Mouse (Mus musculus) spleen, postnatal 4 days (tissue): ENCODE data around the gene Foxd3.
"Not testable (repeated sequence)": the region's sequence is repeated elsewhere in the genome, so short reads cannot be mapped to it uniquely, and the experiment has no call there.

ENCODE experiments used
- DNase-seq, 2 experiments: peaks; one replicate each; pipeline ENCODE4 v3.0.0; 2022; ENCODE audit warnings: low spot score in 2 of 2

Foxd3 gene

DNA sequence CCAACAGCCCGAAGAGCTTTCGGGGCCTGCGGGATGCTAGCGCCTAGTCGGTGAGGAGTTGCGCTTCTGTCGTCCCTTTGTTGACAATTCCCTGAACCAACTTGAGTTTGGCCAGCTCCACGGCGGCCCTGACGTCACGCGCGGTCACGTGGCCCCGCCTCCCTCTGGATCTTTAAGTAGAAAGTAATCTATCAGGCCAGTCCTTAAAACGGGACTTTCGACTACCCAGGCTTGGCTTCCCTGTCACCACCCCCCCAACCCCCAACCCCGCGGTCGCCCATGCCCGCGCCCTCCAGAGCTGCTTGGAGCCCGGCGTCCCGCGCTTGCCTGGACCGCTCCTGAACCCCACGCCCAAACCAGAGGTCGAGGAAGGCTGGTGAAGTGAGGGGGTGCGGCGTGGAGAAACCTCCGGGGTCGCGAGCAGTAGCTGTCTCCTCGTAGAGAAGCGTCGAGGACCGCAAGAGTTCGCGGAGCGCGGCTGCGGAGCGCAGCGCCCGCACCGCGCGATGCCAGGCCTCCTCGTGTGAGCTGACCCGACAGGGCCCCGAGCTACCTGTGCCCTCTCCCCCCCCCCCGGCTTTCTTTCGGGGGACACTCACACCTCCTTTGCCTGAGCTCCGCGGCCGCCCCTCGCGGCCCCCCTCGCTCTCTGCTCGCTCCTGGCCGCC is at the start of gene Foxd3:
Foxd3 (plus strand) TSS at position 363 of the 668 bp plus-strand sequence.
- no peak for DNase-seq

DNA sequence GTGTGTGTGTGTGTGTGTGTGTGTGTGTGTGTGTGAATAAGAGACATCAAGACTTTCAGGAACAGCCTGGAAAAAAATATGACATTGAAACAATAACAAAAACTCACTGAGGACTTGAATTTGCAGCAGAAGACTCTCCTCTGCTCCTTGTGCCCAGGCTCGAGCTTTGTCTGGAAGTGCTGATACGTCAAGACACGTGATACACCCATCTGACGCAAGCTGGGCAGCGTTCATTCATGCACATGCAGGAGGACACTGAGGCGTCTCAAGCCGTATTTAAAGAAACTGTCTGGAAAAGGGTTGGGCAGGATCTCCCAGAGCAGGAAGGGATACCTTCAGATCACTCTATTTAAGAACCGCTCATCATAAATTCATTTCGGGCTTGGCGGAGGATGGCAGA is 43.9 kb upstream of the Foxd3 start:
- DNase-seq, result no peak

DNA sequence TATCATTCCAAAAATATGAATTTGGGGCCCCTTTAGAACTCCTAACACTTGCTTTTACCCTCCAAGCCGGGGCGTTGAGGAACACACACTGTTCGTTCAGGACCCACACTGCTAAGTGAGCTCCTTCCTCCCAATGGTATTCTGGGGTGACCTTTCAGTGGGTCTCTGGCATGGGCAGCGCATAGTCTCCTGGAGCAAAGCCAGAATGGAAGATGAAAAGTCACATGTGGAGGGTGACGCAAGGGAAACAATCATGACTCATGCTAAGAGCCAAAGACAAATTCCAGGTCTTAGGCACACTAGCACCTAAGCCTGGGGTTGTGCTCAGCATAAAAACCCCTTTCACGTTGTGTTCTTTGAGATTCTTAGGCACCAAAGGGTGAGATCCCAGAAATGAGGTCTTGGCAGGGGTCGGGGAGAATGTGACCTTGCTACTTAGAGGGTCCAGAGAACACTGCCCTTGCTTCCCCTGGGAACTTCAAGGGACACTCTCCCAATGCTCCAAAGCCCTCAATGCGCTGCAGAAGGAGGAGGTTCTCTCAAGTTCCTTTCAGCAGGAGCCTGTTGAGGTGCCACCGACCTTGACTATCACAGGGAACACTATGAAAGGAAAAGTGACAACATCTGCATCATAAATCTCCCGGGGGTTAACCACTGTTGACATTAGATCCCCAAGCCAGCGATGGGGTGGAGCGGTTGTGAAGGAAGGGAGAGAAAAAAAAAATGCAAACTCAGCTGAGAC is 43.3 kb upstream of the Foxd3 start:
- DNase-seq, result no peak

DNA sequence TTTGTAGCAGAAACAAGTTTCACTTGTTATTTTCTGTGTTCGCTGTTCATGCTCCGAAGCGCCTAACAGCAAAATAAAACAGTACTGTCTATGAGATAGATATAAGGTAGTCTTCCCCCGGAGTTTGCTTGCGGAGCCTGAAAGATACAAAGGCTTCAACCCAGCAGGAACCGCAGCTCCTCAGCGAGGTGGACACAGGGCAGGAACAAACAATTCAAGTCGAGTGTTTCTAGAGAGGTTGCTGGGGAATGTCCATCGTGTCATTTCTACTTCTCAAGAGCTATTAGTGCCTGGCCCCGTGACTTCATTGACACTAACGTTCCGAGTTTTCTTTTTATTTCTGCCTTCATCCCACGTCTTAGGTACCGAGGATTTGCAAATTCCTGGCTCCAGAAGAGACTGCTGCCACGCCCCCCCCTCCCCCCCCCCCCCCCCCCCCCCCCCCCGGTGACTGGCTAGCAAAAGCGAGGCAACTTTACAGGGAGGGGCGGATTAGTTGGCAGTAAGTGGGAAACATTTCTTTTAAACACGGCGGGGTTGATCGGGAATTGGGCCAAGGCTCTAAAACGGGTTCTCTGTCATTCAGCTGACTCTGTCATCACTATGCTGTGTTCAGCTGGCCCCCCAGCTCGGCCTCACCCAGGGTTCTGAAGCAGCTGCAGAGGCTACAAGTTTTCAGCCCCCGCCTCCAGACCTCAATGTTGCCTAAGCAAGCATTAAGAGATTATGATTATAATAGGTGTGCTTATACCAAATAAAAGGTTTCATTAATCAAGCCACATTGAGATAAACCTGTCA is 29.9 kb upstream of the Foxd3 start:
- no peak for DNase-seq

DNA sequence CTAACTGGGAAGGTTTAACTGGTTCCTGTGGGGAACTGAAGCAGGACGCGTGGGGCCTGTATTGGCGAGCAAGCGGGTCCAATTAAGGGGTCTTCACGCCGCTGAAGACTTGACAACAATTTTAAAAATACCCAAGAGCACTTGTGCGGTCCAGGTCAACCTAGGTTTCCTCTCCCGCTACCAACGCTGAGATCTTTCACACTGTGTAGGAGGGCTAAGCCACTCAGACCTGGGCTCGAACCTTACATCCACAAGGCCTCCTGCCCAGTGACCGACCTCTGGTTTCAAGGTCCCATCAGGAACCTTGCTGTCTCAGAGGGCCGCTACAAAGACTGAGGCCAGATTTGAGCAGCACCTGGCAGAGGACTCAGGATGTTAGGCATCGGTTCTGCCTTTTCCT is 29.0 kb upstream of the Foxd3 start:
- no peak for DNase-seq

DNA sequence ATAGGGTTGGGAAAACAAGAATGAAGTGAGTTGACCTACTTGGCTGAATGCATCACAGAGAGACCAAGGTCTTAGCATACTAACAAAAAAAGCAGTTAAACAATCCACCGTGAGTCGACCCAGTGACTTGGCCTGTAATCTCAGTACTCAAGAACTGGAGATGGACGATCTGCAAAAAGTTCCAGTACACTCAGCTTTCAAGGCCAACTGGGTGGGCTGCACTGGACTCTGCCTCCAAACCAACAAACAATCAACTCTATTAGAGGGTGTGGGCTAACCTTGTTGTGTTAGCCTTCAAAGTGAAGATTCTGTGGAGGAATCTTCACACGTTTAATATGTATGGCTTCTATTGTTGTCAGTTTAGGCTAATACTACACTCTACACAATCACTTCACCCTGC is 20.1 kb upstream of the Foxd3 start:
- DNase-seq, result no peak

DNA sequence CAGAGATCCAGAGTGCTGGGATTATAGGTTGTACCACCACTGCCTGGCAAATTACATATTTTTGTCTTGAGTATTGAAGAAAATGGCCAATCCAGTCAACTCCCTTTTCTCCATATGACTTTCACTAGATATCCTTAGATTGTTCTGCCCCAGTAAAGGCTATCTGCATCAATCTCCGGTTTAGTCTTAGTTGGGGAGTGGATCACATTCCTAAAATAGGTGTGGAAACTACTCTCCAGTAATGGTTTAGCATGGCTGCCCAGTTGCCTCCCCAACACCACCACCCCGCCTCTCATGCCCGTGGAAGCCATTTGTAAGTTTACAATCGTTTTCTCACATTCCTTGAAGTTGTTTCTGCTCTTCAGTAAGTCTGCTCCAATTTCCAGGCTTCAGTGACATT is 19.4 kb upstream of the Foxd3 start:
- no peak for DNase-seq

DNA sequence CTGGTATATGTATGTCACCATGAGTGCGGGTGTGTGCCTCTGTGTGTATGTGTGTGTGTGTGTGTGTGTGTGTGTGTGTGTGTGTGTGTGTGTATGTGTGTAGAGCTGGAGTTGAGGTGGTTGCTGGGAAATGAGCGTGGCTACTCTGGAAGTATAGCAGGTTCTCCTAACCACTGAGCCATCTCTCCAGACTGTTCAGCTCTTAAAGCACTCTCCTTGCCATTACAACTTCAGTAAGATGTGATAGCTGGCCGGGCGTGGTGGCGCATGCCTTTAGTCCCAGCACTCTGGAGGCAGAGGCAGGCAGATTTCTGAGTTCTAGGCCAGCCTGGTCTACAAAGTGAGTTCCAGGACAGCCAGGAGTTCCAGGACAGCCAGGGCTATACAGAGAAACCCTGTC is 15.5 kb upstream of the Foxd3 start:
- DNase-seq, result not testable (repeated sequence)

DNA sequence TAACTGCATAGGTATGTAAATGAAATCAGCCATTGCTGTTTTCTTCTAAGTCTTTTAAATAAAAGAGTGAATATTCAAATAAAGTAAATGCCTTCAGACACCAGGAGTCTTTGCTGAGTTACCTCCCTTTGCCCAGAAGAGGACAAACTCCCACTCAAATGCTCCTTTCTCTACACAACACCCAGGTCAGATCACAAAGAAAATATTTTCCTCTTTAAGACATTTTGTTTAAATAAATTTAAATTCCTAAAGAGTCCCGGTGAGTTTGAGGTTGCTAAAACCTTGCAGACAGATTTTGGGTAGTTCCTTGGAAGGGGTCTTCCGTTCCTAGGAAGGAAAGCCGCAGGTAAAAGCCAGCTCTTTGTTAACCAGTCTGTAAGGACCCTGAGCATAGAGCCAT is 14.2 kb upstream of the Foxd3 start:
- DNase-seq, result no peak

DNA sequence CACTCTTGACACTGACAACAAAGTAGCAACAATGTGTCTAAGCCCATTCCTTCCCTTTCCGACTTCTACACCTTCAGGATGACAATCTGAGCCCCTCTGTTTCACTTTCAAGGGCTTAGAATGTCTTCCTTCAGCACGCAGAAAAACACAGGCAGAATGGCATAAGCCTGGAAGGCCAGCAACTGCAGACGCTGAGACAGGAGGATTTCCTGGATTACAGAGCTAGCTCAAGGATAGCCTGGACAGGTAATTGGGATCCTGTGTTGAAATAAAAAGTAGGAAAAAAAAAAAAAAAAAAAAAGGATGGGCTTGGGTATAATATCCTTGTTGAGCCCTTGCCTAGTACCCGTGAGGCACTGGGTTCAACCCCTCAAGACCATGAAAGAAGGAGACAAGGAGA is 10.5 kb upstream of the Foxd3 start:
- no peak for DNase-seq

DNA sequence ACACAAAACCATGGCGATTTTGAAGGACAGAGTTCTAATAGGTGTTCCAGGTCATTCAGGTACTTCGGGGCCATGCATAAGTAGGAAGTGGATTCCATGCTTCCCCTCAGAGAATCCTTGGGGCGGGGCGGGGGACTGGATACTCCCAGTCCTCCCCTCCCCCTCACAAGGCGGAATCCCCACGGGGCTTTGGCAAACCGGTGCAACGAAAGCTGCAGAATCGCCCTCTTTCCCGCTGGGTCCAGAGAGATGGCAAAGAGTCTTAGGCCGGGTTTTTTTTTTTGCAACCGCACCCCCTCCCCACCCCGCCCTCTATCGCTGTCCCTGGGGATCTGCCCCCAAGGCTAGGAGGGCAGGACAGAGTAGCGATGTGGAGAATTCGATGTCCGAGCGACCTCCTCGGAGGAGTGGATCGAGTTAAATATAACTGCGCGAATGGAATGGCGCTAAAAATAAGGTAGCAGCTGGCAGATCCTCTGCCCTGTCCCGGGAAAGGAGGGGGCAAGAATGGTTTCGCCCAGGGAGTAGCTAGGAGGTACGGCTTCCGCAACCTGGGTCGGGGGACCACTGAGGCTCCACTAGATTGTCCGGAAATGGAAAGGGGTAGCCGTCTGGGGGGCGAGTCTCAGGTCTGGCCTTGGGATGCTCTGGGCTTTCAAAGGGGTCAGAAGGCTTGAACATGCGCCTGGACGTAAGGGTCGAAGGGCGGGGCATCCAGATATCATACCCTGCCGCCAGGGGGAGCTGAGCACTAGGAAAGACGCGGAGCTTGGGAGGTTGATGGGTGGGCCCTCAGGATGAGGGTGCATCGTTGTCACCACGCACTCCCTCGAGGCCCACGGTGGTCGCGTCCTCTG is 5.8 kb upstream of the Foxd3 start:
- peak in 1 of 2 experiments; percentile 65 for DNase-seq

DNA sequence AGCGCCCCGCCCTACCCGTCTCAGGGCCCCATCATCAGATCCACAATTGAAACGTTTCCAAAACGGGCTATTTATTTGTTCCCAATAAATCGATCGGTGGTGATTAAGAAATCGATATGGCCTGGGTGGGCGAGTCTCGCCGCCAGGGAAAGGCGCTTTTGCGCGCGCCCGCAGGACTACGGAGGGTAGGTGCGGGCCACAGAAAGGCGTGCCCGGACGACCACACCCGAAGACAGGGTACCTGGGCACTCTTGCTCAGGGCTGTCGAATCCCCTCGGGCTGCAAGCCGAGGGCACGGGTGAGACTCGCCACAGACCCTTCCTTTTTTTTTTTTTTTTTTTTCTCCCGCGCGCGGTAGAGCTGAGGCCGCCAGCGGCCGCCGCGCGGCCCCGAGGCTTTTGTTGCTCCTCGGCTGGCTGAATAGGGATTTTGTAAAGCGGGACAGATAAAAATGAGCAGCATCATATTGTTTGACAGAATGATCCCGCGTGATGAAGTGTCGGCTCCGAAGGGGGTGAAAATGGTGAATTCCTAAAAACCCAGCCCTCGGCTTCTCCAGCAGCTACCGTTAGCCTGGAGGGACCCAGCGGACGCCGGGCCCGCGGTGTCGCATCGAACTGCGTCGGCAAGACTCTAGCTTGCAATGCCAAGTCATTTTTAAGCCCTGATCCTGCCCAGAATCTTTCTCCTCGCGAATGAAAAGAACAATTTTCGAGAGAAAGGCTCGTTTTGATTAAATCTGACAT is 5.0 kb upstream of the Foxd3 start:
- DNase-seq, result no peak

DNA sequence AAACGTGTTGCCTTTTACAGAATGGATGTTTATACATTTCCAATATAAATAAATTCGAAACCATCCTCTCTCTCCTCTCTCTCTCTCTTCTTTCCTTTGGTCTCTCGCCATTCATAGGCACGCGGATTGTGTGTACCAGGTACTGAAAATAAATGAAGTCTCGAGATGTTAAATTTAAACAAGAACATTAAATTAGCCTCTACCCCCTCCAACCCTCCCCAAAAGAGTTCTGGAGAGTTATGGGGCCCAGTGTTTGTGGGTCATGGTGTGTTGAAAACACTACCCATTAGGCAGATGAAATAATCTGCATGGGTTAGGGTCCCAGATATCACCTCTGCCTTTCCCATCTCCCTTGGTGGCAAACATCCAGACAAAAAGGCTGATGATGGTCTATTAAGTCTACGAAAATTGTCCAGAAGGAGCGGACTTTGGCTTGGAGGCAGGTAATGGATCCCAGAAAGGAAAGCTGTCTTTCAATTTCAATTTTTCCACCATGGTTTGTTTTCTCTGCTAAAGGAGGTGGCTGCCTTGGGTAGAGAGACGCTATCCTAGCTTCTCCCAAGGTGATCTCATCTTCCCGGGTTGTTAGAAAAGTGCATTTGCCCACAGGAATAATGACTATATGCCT is 4.2 kb upstream of the Foxd3 start:
- no peak for DNase-seq

DNA sequence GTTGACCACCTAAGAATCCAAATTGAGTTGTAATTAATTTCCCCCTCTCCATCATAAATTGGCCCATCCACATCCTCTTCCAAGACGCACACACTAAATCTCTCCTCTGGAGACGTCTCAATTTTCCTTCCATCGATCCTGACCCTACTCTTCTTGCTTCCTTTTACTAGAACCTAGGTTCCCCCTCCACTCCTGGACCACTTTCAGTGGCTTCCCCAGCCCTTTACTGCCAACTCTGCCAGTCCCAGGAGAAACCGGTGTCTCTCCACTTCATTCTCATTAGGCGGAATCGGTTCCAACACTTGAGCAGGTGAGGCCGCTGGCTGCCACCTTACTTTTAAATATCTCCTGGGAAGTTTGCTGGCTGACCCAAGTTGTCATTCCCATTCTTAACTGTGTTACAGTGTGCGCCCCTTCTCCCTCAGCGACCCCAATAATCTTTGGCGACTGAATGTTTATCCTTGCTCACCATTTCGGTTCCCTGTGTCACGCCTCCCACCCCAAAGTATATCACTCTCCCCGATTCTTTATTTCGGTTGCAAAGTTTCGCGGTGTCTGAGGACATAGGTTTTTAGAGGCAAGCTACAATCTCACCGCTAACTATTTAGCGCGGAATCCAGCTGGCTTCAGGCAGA is 3.4 kb upstream of the Foxd3 start:
- no peak for DNase-seq

DNA sequence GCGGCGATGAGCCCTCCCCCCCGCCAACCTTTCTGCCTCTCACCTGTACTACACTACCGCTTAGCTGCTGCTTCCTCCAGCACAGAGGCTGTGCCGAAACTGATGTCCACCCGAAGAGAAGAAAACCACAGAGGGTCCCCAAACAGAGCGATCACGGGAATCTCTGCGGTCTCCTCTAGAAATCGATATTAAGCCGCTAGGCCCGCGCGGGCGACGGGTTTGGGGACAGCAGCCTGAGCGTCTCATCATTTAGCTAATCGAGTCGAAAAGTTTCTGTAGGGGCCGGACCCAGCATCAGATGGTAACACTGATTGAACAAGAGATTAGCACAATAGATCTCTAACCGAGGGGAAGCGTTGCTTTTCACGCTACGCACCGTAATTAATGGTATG is 2.9 kb upstream of the Foxd3 start:
- DNase-seq, result no peak

DNA sequence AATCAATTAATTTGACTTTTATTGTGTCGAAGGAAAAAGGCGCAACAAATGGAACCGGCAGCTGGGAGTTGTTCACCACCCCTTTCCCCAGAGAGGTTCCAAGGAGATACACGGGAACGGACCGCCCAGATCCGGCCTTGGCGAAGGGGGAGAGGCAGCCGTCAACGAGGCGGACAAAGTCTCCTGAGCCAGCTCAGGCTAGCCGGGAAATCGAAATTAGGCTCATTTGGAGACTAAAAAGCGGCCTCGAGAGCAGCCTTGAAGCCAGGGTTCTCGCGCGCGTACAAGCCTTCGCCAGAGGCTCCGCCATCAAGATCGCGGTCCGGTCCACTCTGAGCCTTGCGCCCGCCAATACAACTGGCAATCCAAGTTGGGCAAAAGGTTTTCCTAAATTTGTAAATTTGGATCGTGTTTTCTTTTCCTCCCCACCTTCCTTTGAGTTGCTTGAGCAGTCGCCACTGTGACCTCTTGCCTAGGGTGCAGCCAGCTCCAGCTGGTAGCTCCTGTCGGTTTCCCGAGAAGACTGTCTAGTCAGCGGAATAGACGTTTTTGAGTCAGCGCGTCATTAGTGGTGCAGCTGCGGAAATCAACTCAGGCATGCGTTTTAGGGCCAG is 2.4 kb upstream of the Foxd3 start:
- DNase-seq, result no peak

DNA sequence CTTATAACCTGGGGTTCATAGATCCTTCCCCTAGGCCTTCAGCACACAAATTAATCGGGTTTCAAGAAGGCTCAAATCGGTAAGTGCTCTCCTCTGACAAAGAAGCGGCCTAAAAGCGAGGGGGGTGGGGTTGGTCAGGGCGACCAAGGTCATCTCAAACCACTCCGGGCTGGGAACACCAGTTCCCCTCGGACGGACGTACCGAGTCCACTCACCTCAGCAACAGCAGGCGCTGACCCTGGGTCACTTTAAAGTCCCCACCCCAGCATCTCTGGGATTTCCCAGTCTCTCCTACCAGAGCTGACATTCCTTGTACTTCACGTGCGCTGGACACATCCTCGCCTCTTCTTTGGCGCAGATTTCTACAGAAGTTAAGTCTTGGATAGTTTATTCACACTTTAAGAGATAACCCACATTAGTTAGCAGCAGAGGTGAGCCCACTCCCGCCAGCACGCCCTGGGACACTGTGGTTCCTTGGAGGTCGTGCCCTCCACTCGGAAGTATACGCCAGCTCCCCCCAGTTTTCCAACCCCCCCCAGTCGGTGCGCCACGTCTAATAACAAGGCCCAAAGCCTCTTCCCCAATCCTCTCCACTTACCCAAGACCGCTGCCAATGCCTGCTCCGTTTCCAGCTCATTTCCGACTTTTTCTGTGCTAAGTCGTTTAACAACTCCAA is 1.3 kb upstream of the Foxd3 start:
- DNase-seq, result no peak

DNA sequence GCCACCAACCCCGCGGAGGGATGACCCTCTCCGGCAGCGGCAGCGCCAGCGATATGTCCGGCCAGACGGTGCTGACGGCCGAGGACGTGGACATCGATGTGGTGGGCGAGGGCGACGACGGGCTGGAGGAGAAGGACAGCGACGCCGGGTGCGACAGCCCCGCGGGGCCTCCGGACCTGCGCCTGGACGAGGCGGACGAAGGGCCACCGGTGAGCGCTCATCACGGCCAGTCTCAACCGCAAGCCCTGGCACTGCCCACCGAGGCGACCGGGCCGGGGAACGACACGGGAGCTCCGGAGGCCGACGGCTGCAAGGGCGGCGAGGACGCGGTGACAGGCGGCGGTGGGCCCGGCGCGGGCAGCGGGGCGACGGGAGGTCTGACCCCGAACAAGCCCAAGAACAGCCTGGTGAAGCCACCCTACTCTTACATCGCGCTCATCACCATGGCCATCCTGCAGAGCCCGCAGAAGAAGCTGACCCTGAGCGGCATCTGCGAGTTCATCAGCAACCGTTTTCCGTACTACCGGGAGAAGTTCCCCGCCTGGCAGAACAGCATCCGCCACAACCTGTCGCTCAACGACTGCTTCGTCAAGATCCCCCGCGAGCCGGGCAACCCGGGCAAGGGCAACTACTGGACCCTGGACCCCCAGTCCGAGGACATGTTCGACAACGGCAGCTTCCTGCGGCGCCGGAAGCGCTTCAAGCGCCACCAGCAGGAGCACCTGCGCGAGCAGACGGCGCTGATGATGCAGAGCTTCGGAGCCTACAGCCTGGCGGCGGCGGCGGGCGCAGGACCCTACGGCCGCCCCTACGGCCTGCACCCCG is 718 bp downstream of the Foxd3 start:
- peak in 1 of 2 experiments; percentile 64 for DNase-seq
